Mouse (Mus musculus) macrophage (primary cell): Measurements from ENCODE around the gene Myh15. TPM values are rescaled to one million over a fixed set of nuclear protein-coding genes. Genes with fewer than 3 reads are reported as not detected.
"Not testable (repeated sequence)": the region's sequence is repeated elsewhere in the genome, so short reads cannot be mapped to it uniquely, and the experiment has no call there.

Experiments
- H3K27ac ChIP-seq: fragments of 350-480 bp; formaldehyde crosslinking; 2 replicates; pipeline ENCODE4 v1.9.0; 2021
- H3K36me3 ChIP-seq: fragments of 350-480 bp; formaldehyde crosslinking; 2 replicates; pipeline ENCODE4 v1.9.0; 2021; ENCODE audit errors: inconsistent target
- H3K4me3 ChIP-seq: fragments of 350-480 bp; formaldehyde crosslinking; 2 replicates; pipeline ENCODE4 v1.9.0; 2021; ENCODE audit errors: inconsistent target
- H3K79me2 ChIP-seq: fragments of 350-480 bp; formaldehyde crosslinking; 2 replicates; pipeline ENCODE4 v1.9.0; 2021; ENCODE audit errors: inconsistent target
- WGBS: methylation state at CpG from one replicate; pipeline ENCODE4 v1.1.7; 2026; ENCODE audit warnings: inconsistent platforms; ENCODE audit not compliant: missing documents; 5-methylcytosine and 5-hydroxymethylcytosine counted together
- polyA plus RNA-seq: library from polyadenylated mRNA; stranded (reverse); fragments of 250-400 nt; gene quantifications from 3 replicates; pipeline ENCODE4 v1.2.4, GENCODE M21; 2018; ENCODE audit warnings: inconsistent platforms

The Myh15 gene
- polyA plus RNA-seq, 1 experiment from 2014 or later = 0.01 TPM

DNA sequence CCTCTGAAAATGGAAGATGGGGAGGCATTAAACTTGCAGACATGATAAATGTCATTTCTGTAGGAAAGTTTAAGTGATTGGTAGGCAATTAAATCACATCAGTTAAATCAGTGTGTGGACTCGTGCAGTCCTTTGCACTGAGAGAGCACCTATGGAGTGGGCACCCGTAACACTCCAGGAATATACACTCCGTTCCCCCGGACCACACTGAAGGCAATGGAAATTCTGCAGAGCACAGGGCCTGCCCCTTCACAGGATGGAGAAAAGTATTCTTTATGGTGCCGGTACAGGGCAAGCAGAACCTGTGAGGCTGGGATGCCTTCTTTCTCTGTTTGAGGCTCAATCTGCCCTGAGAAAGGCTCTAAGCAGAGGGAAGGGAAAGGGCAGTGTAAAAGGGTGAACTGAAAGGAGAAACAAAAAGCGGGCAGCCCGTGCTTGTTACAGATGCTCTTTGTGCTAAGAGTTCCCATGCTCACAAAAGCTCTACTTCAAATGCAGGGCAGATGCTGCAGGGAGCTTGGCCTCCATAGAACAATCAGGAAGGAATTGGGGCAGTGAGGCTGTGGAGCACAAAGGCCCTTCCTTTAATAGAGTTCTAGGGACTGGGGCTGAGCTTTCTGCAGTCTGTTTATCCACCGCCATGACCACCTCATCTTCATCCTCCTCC, 118.6 kb downstream of the Myh15 start:
- 92% methylated on average over 8 of the region's 8 CpGs for WGBS
- H3K36me3 ChIP-seq = no peaks in the 10 kb centered on the region
- H3K27ac ChIP-seq = no peak overlapping the region
- H3K4me3 ChIP-seq = no peak overlapping the region
- H3K79me2 ChIP-seq = no peaks in the 10 kb centered on the region

GRCm38 (mm10) chr16:49193521-49193920, 136.2 kb downstream of the Myh15 start:
- 90% methylated on average over 2 of the region's 2 CpGs for WGBS
- no peaks in the 10 kb centered on the region for H3K79me2 ChIP-seq
- no peak overlapping the region for H3K4me3 ChIP-seq
- no peak overlapping the region for H3K27ac ChIP-seq
- no peaks in the 10 kb centered on the region for H3K36me3 ChIP-seq

DNA sequence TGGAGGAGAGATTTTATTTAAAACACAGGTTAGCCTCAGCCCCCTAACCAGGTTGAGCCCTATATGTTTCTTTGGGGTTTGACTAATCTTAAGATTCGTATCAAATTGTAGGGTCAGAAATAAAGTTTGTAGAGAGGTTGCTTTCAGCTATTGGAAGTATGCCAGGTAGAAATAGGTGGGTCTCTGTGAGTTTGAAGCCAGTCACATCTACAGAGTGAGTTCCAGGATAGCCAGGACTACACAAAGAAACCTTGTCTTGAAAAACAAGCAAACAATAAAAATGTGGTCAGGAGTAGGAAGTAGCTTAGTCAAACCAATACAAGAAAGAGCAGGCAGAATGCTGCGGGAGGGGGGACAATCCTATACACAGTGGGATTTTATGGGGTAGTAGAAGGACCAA, 136.7 kb downstream of the Myh15 start:
- H3K36me3 ChIP-seq = no peaks in the 10 kb centered on the region
- no peak overlapping the region for H3K27ac ChIP-seq
- no peak overlapping the region for H3K4me3 ChIP-seq
- no peaks in the 10 kb centered on the region for H3K79me2 ChIP-seq
- WGBS = 62% methylated on average over 2 of the region's 2 CpGs

GRCm38 (mm10) chr16:49196290-49196689, 139.0 kb downstream of the Myh15 start:
- Histone ChIP-seq H3K79me2 (no peaks in the 10 kb centered on the region), H3K27ac (no peak overlapping the region), H3K4me3 (no peak overlapping the region), H3K36me3 (no peaks in the 10 kb centered on the region)
- 72% methylated on average over 3 of the region's 3 CpGs for WGBS

DNA sequence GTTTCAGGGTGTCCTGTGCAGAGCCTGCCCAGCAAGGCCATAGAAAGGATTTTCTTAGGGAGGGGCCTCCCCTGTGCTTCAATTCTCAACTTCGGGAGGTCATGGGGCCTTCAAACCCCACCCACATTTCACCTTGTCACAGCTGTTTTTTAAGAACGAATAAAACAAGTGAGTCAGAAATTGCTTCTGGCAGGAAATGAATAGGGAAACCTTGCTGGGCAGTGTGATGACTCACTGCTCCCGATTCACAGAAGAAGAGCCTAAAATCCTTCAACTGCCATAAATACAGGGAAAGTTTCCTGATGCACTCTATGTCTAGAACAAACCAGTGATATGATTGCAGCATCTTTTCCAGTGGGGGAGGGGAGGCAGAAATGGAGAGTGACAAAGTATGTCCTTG, 140.7 kb downstream of the Myh15 start:
- no peak overlapping the region for H3K4me3 ChIP-seq
- no peaks in the 10 kb centered on the region for H3K36me3 ChIP-seq
- no peaks in the 10 kb centered on the region for H3K79me2 ChIP-seq
- H3K27ac ChIP-seq = no peak overlapping the region
- WGBS = 10% methylated on average over 3 of the region's 3 CpGs

DNA sequence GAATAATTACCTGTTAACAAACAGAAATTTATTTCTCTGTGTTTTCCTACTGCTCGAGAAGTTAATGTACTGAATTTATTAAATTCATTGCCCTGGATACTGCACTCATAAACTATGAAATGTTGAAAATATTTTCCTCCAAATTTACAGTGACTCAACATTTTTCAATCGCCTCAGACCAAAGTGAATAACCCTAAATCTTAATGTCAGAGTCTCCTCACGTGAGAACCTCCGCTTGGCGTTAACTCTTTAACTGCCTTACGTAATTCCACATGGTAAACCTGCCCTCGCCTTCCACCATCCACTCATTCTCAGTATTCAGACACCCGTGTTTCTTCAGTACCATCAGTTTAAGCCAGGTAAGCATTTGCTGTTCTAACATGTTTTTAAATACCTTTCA, 166.4 kb downstream of the Myh15 start:
- no peaks in the 10 kb centered on the region for H3K79me2 ChIP-seq
- no peaks in the 10 kb centered on the region for H3K36me3 ChIP-seq
- 42% methylated on average over 8 of the region's 8 CpGs for WGBS
- no peak overlapping the region for H3K4me3 ChIP-seq
- no peak overlapping the region for H3K27ac ChIP-seq

GRCm38 (mm10) chr16:49243517-49243916, 186.2 kb downstream of the Myh15 start:
- WGBS = 60% methylated on average over 1 of the region's 1 CpGs
- H3K79me2 ChIP-seq, H3K36me3 ChIP-seq, H3K4me3 ChIP-seq, H3K27ac ChIP-seq: not testable (repeated sequence)

Other genes with a start within 250 kb of the Myh15 start
- gene Retnlb, start 240.6 kb upstream of the Myh15 start, polyA plus RNA-seq = not detected in 3 replicates
- gene Retnla, start 214.9 kb upstream of the Myh15 start, polyA plus RNA-seq = not detected in 3 replicates
- gene Retnlg, start 184.9 kb upstream of the Myh15 start, polyA plus RNA-seq = 0.66 TPM in 1 of 3 replicates, not detected in the others
- 5.3 to 10.1 TPM (median 9.2 TPM) in 3 replicates for gene Dzip3, start 63.3 kb upstream of the Myh15 start, polyA plus RNA-seq
- 1.9 to 7.2 TPM (median 6.2 TPM) in 3 replicates for gene Cip2a, start 63.3 kb upstream of the Myh15 start, polyA plus RNA-seq